Mouse (Mus musculus): ENCODE measurements around the gene Mapk8ip1.

DNA sequence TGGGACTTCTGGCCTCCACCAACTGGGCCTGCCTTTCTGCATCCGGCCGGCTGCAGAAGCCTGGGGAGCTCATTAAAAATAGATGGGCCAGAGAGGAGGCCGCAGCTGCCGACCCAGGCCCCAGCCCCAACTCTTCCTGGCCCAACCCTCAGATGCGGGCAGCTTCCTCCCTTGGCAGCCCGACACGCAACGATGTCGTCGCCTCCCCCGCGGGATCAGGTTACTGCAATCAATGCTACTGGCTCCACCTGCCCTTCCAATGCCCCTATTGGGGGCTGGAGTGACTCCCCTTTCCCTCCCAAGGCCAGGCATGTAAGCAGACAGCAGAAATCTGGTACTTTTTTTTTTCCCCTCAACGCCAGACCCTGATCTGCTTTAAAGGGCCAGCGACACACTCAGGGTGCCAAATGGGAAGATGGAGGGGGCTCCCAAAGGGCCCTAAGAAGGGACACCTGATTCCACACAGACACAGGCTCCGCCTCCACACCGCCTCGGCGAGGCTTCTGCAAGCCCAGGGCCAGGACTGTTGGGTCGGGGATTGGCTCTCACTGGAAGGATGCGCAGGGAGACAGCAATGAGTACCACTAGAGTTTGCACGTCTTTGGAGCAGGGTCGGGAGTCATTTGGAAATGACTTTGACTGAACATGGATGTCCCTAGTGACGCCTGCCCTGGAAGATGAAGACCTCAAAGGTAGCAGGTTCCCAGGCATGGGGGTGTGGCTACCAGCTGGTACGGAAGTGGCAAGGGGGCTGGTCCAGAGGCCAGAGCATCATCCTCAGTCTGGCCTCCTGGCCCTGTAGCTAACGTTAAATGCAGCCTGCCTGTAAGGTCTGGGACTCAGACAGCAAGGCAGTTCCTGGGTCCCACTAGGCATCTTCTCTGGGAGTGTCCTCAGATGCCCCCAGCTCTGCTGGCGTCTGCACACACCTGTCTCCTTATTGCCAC is 8.5 kb downstream of the Mapk8ip1 start:
- TF ChIP-seq CTCF (IDR thresholded peaks at IDR 0.05; ENCODE audit: low read depth, low read length): no peak
- no peak for TF ChIP-seq POLR2A (IDR thresholded peaks at IDR 0.05; ENCODE audit: extremely low read depth, insufficient read depth, low read length)
